Comparison of ENCODE assay signal across 8 mouse cellular contexts in the genomic region with DNA sequence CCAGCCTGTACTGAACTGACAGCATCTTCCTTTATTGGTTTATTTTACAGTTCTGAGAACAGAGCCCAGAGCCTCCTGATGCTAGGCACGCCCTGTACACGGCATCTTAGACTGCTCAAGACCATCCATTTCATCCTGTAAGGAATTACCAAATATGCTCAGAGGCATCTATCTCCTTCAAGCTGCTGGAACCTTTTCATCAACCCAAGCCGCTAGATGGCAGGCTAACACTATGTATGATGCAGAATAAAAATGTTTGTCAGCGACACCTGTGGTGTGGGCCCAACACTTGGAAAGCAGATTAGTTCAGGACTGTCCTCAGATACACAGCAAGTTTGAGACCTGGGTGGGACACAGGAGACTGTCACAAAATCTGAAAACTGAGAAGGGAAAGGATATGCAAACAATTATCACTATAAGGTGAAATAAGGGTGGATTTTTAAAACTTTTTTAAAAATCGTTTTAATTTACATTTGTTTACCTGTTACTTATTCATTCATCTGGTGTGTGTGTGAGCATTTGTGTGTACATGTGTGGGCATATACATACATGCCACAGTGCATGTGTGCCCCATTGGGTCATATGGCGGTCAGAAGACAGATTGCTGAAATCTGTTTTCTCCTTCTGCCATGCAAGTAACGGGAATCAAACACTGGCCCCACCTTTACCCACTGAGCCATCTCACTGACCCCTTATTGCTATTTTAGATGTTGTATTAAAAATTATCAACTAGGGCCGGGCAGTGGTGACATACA. TPM values are rescaled to one million over a fixed set of nuclear protein-coding genes. Genes with fewer than 3 reads are reported as not detected.
A peak's percentile ranks its signal among the peaks of the same experiment; 100 is the strongest.
DNase-seq lines count a peak whose midpoint lies in the region; ATAC-seq and TF ChIP-seq lines count a peak whose summit lies in the region.

No protein-coding gene starts in this region.

- H3K36me3 ChIP-seq in heart, adult 2 months (ENCODE audit: control insufficient read depth, insufficient read depth, low read length), result no peaks in the 10 kb centered on the region
- H3K36me3 ChIP-seq in forebrain, postnatal 0 days (ENCODE audit: insufficient read depth), result no peaks in the 10 kb centered on the region
- no peaks in the 10 kb centered on the region for H3K36me3 ChIP-seq in hindbrain, embryonic 16.5 days (ENCODE audit: control insufficient read depth, insufficient read depth, low read length)
- no peaks in the 10 kb centered on the region for H3K36me3 ChIP-seq in midbrain, embryonic 10.5 days

- H3K79me2 ChIP-seq in heart, adult 2 months (replicated peaks; ENCODE audit: control insufficient read depth, insufficient read depth, low read length), result no peaks in the 10 kb centered on the region

- TF ChIP-seq CTCF in heart, adult 2 months (IDR thresholded peaks at IDR 0.05), result peak; percentile 88
- peak; percentile 94 for TF ChIP-seq CTCF in forebrain, postnatal 0 days (IDR thresholded peaks at IDR 0.05; ENCODE audit: low read depth)

- H3K4me2 ChIP-seq in forebrain, postnatal 0 days (ENCODE audit: low read depth), result no peak overlapping the region
- no peak overlapping the region for H3K4me2 ChIP-seq in hindbrain, embryonic 16.5 days (ENCODE audit: low read length)

- no peak overlapping the region for H3K4me3 ChIP-seq in heart, adult 2 months
- no peak overlapping the region for H3K4me3 ChIP-seq in forebrain, postnatal 0 days (ENCODE audit: low read depth, low read length)
- H3K4me3 ChIP-seq in hindbrain, embryonic 16.5 days (ENCODE audit: low read length), result no peak overlapping the region
- no peak overlapping the region for H3K4me3 ChIP-seq in midbrain, embryonic 10.5 days

- 45% methylated on average over 8 of the region's 8 CpGs for WGBS in heart, adult 2 months
- 45% methylated on average over 8 of the region's 8 CpGs for WGBS in forebrain, postnatal 0 days
- 47% methylated on average over 8 of the region's 8 CpGs for WGBS in hindbrain, embryonic 16.5 days
- 48% methylated on average over 8 of the region's 8 CpGs for WGBS in midbrain, embryonic 10.5 days

- DNase-seq in heart, adult 2 months, result peak; percentile 53 to 69
- DNase-seq in heart, adult 11 months, result no peak
- peak; percentile 92 for DNase-seq in forebrain, postnatal 0 days
- DNase-seq in left cerebral cortex, adult 18-20 months (ENCODE audit: low spot score in 2 of 2), result peak; percentile 81 to 83
- DNase-seq in midbrain, embryonic 10.5 days (ENCODE audit: low spot score), result peak; percentile 73
- DNase-seq in right cerebral cortex, postnatal 4 days, result peak; percentile 78

- TF ChIP-seq EP300 in heart, adult 2 months (IDR thresholded peaks at IDR 0.05; ENCODE audit: insufficient read depth, low read depth, low read length), result 0 out of 2 replicates have a peak, but pooled peaks have one; percentile 56

- H3K27ac ChIP-seq in heart, adult 2 months, result no peak overlapping the region
- H3K27ac ChIP-seq in forebrain, postnatal 0 days (ENCODE audit: low read depth, low read length), result no peak overlapping the region
- H3K27ac ChIP-seq in hindbrain, embryonic 16.5 days (ENCODE audit: low read depth, low read length), result no peak overlapping the region
- no peak overlapping the region for H3K27ac ChIP-seq in midbrain, embryonic 10.5 days (replicated peaks)

- H3K27me3 ChIP-seq in heart, adult 2 months (ENCODE audit: control insufficient read depth, insufficient read depth, low read length), result no peaks in the 10 kb centered on the region
- no peaks in the 10 kb centered on the region for H3K27me3 ChIP-seq in forebrain, postnatal 0 days (ENCODE audit: insufficient read depth, low read length)
- H3K27me3 ChIP-seq in hindbrain, embryonic 16.5 days (replicated peaks; ENCODE audit: control insufficient read depth, insufficient read depth, low read length), result no peaks in the 10 kb centered on the region
- no peaks in the 10 kb centered on the region for H3K27me3 ChIP-seq in midbrain, embryonic 10.5 days (ENCODE audit: low read depth, poor library complexity, severe bottlenecking)

- no peaks in the 10 kb centered on the region for H3K9me3 ChIP-seq in forebrain, postnatal 0 days (ENCODE audit: low read length)
- H3K9me3 ChIP-seq in hindbrain, embryonic 16.5 days (ENCODE audit: control insufficient read depth, low read length), result no peaks in the 10 kb centered on the region
- H3K9me3 ChIP-seq in midbrain, embryonic 10.5 days (replicated peaks), result no peaks in the 10 kb centered on the region

- ATAC-seq in cerebellum, adult (ENCODE audit: insufficient number of reproducible peaks, low FRiP score, low TSS enrichment), result peak; percentile 53; the same call in 1 of the 2 replicates
- ATAC-seq in forebrain, postnatal 0 days, result peak; percentile 89
- ATAC-seq in hindbrain, embryonic 16.5 days, result peak; percentile 77

- H3K4me1 ChIP-seq in heart, adult 2 months (ENCODE audit: control insufficient read depth, insufficient read depth, low read length), result no peaks in the 10 kb centered on the region
- no peaks in the 10 kb centered on the region for H3K4me1 ChIP-seq in forebrain, postnatal 0 days (ENCODE audit: insufficient read depth)
- H3K4me1 ChIP-seq in hindbrain, embryonic 16.5 days (ENCODE audit: control insufficient read depth, insufficient read depth, low read depth, low read length), result no peaks in the 10 kb centered on the region
- no peaks in the 10 kb centered on the region for H3K4me1 ChIP-seq in midbrain, embryonic 10.5 days

- intact Hi-C loops in heart, adult 2 months (cut with DNase I), result loop anchor here (2.0 to 10.0 kb wide), 6 partner anchors 38 to 542 kb away; partner anchors contain the start of genes Mrpl57 and Ska3

- no peak overlapping the region for H3K9ac ChIP-seq in heart, adult 2 months (ENCODE audit: low read depth, low read length)
- no peak overlapping the region for H3K9ac ChIP-seq in forebrain, postnatal 0 days
- H3K9ac ChIP-seq in hindbrain, embryonic 16.5 days (ENCODE audit: low read depth, low read length), result no peak overlapping the region

- no peak for TF ChIP-seq POLR2A in heart, adult 2 months (IDR thresholded peaks at IDR 0.05; ENCODE audit: insufficient read depth, low read depth, low read length)

RNA-seq across cellular contexts. Expression of gene Cryl1, which starts 25.8 kb away (rescaled TPM):
- total RNA-seq in heart, adult 2 months (2021), result 1 to 10 TPM; 5.6 to 6.7 TPM
- 12.4 and 12.9 TPM in 2 replicates for polyA plus RNA-seq in heart, adult 2 months (2012; rRNA removed)
- 11.5 and 15.2 TPM in 2 replicates for total RNA-seq in forebrain, postnatal 0 days (2014; rRNA removed)
- polyA plus RNA-seq in forebrain, postnatal 0 days (2015; fragmentation: Nextera tagmentation; extraction: Ambion mirVana), result 17.0 and 19.2 TPM in 2 replicates
- 13.2 and 15.4 TPM in 2 replicates for polyA plus RNA-seq in hindbrain, embryonic 16.5 days (2015; fragmentation: Nextera tagmentation; extraction: Ambion mirVana)
- 10 to 100 TPM; 16.3 to 18.4 TPM for total RNA-seq in left cerebral cortex, adult 18-20 months (2021)
- 5.4 and 6.8 TPM in 2 replicates for polyA plus RNA-seq in midbrain, embryonic 10.5 days (2016; fragmentation: Nextera tagmentation; extraction: Ambion mirVana)

RNA-seq across cellular contexts. Expression of gene Ift88, which starts 51.3 kb away (rescaled TPM):
- 1 to 10 TPM; 4.5 to 5.1 TPM for total RNA-seq in heart, adult 2 months (2021)
- 2.6 and 4.3 TPM in 2 replicates for polyA plus RNA-seq in heart, adult 2 months (2012; rRNA removed)
- 14.8 and 20.8 TPM in 2 replicates for total RNA-seq in forebrain, postnatal 0 days (2014; rRNA removed)
- 10.6 and 15.0 TPM in 2 replicates for polyA plus RNA-seq in forebrain, postnatal 0 days (2015; fragmentation: Nextera tagmentation; extraction: Ambion mirVana)
- polyA plus RNA-seq in hindbrain, embryonic 16.5 days (2015; fragmentation: Nextera tagmentation; extraction: Ambion mirVana), result 15.0 and 15.1 TPM in 2 replicates
- total RNA-seq in left cerebral cortex, adult 18-20 months (2021), result 10 to 100 TPM; 17.1 to 19.7 TPM
- 12.1 and 14.4 TPM in 2 replicates for polyA plus RNA-seq in midbrain, embryonic 10.5 days (2016; fragmentation: Nextera tagmentation; extraction: Ambion mirVana)
